Mouse (Mus musculus) MEL-GATA-1-ER (cell line): Measurements from ENCODE around the gene Vps13d.

Experiments
- DNase-seq: peaks from one replicate; pipeline ENCODE4 v3.0.0-alpha.2; 2012; ENCODE audit warnings: low read depth; ENCODE audit errors: extremely low read depth

Vps13d gene

DNA sequence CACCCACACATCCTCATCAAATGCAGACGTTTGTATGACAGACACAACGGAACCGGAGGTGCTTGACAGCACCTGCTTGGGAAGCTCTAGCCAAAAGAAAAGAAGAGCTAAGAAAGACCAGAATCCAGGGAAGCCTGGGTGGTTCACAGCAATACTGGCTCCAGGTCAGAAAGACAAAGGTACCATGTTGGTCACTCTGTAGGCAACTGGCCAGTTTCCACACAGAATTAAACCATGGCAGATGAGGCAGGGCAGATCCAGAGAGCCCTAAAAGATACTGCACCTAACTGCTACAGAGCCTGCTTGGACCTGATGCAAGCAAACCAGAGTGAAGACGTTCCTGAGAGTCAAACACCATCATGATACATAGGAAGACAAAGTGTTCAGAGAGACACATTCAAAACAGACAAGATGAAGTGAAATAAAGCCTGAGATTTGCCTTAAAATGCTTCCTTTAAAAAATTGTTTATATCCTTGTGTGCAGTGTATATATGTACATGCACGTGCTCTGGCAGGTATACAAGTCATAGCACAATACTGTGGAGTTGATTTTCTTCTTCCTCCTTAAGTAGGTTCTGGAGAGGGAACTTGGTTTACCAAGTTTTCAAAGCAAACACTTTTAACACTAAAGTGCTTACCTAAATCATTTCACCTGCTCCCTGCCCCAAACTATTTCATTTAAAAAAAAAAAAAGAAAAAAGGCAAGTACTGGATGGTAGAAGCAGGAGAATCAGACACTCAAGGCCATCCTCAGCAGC lies 44.3 kb downstream of the Vps13d start:
- DNase-seq = no peak

DNA sequence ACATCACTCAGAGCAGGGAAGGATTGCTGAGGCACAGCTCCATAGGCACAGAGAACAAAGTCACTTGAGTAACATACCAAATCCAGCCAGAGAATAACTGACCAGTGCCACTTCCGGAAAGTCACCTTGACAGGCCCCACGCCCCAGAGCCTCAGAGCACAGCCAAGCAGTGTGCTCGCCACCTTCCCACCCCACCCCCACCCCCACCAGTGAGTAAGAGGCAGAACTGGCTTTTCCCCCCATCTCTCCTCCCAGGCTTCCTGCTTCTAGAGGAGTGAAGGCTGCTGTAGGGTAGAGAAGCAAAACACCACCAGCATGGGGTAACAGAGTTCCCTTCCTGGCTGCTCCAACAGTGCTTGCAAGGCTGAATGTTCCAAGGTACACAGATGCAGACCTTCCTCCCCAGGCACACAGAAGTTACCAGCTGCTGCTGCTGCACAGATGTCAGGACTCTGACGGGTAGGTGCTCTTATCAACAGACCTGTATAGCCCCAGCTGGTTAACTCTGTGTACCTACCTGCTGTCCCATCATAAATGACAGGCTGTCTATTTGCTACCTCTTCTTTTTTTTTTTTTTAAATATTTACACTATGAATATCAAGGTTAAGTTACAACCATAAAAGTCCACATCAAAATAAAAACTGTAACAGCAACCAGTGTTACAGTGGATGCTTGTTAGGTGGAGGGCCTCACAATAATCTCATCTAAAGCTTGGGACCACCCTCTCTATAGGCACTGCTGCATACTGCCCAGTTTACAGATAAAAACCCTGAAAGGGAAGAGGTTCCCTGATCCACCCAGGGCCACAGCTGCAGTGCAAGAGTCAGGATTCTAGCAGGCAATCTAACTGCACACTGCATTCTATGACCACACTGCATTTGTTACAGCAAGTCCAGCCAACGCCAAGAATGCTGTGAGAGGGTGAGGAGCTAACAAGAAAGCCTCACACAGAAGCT lies 47.5 kb downstream of the Vps13d start:
- no peak for DNase-seq

DNA sequence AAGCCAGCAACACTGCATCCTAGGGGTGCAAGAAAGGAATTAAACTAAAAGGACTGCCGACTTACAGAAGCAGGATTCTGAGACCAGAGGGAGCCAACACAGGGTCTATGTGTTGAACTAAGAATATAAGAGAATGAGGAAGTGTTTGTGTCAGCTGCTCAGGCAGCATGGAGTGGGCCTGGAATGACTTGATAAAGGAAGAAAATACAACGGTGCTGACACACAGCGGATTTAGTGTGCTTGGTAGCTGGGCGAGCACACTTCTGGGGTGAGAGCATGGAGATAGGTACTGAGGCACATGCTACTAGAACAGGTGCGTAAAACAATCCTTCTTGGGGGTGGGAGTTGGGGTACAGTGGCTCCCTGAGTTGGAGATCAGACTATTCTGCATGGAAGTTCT lies 51.3 kb downstream of the Vps13d start:
- peak; percentile 87 for DNase-seq

DNA sequence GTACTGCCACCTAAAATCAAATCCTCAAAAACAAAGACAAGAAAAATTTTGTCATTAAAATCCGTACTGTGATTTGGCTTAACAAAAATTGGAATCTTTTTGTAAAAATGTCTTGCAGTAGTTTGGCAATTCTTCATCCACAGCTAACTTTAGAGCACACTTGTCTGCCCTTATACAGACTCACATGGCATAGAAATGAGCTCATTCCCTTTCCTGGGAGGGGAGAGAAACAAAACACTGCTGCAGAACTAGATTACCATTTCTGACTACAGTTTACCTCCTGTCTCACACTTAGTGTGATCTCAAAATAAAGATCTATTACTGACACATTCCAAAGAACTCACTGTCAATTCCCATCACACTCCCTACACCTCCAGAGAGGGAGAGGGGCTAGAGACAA lies 58.1 kb downstream of the Vps13d start:
- DNase-seq = no peak

DNA sequence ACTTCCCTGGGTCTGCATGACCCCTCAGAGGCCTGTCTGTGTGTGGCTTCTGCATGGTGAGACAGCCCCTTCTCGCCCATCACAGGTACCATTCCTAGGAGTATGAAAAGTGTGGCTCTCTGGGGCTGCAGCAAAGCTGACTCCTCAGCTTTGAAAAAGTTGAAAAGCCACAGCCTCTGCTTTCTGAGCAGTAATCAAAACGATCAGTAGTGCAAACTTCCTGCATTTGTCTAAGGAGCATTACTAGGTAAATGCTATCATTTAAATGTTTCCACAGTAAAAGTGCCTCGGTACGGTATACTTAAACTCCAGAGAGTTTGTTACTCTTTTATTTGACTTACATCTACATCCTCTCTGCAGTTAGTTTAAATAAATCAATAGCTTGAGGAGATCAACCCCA lies 59.3 kb downstream of the Vps13d start:
- DNase-seq = no peak

DNA sequence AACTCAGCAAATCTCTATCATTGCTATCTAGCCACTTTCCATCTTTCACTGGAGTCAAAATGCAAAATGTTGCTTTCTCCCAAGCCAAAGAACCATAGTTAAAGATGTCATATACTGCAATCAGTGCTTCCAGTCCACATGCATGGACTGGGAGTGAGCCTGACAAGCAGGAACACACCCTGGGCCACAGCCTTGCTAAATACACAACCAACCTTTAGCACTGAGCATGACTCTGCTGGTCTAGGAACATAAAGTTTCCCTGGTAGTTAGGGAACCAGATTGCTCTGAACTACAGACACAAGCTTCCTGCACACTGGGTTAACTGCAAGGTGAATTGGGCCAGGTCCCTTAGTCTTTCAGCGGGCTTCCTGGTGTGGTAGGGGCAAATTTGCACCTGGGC lies 64.0 kb downstream of the Vps13d start:
- DNase-seq = no peak

DNA sequence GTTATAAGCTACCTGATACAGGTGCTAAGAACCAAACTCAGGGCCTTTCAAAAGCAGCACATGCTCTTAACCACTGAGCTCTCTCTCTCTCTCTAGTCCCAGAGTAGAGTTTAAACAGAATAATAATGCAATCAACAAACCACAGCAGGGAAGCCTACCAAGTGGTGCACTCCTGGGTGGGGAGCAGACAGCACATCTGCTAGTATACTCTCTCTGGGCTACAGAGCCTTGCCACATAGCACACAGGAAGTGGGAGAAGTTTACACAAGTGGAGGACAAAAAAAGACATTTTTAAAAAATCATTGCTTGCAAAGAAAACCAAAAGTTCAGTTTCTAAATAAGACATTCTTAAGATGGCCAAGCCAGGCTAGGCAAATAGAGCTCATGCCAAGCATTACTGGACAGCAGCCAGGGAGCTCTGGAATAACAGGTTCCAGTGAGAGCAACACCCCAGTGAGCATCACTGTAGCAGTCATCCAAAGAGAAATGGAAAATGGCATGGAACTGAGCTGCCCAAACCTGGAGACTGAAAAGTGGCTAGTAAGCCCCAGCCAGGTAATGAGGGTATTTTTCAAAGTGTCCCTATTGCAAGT lies 64.8 kb downstream of the Vps13d start:
- no peak for DNase-seq

DNA sequence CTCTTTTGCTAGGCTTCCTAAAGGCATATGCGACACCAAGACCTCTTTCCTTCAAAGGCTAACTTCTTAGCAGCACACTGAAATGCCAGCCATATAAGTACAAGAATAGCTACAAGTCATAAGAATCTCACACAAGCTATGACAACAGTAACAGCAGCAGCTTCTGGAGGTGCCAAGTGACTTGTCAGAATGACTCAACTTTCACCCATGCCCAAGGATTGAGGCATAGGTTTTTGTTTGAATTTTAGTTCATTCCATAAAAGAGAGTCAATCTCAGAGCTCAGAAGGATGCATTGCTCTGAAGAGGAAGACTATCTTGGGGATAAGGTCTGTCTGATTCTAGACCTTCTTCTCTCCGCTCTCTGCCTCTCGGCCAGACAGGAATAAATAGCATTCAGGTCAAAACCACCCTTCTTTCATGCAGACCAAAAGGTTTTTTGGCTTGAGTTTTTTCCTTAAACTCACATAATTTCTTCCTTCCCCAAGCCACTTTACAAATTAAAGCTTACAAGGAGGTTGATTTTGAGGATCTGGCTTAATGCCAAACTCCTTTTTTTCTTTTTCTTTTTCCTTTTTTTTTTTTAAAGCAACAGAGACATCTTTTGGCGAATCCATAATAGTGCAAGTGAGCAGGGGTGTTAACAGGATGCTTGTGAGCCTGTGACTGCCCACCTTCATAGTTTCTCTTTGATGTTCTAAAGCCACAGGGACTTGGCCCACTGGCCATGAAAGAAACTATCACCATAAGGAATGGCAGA lies 69.2 kb downstream of the Vps13d start:
- DNase-seq = no peak

DNA sequence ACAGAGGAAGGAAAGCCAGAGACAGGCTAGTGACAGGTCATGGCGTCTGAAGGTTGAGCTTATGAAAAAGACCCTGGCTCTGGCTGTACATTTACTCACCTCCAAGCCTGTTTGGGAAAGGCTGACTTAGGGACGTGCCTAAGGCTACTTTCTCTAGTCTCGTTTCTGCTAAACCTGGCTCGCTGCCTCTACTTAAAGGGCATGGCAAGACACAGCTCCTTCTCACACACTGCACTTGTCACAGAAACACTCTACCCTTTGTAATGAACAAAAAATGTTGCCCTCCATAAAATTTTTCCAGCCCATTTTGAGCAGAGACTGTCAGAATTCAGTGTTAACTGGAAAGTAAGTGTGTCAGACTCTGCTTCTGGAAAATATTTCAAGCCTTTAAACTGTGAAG lies 70.4 kb downstream of the Vps13d start:
- no peak for DNase-seq

DNA sequence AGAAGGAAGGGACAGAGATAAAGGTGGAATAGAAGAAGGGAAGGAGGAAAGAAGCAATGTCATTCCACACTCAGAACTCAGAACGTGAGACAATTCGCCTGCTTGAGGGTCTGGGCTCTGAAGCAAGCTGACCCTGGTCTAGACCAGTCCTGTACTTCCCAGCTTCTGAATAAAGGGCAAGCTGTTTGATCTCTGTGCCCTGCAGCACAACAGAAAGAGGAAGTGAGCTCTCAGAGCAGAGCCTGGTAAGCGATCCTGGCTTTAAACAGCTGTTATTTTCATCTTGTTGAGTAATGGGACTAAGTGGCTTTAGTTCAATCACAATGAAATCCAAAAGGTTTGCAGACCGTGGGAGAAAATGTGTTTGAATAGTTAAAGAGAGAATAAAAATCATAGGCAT lies 83.2 kb downstream of the Vps13d start:
- peak; percentile 14 for DNase-seq

DNA sequence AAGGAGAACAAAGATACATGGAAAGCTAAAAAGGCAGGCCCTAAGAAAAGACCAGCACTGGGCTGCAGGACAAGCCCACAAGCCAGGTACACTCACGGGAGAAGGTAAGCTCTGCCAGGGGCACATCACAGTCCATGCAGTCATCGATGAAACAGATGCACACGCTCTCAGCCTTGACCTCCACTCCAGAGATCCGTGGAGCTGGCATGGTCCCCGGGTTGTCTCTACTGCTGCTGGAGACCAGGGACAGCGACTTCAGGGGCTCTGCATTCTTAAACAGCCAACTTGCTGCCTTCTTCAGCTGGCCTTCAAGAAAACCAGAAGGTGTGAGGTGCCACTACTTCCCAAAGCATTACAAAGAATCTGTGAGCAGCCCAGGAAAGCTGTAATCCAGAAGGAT lies 84.1 kb downstream of the Vps13d start:
- no peak for DNase-seq

DNA sequence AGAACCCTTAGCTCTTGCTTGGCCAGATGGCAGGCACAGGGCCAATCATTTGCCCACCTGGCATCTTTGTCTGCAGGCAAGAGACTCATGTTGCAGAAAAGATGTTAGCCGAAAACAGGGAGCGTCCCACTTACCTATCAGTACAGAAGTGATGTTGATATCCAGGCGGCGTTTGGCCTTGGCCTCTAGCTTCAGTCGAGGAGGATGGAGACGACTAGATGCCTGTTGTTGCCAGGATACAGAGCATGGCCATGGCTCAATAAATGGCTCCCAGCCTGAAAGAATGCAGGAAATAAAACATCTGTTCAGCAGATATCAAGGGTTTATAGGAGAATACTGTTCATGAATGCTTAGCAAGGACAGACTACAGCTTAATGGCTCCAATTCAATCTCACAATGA lies 88.0 kb downstream of the Vps13d start:
- DNase-seq = no peak

DNA sequence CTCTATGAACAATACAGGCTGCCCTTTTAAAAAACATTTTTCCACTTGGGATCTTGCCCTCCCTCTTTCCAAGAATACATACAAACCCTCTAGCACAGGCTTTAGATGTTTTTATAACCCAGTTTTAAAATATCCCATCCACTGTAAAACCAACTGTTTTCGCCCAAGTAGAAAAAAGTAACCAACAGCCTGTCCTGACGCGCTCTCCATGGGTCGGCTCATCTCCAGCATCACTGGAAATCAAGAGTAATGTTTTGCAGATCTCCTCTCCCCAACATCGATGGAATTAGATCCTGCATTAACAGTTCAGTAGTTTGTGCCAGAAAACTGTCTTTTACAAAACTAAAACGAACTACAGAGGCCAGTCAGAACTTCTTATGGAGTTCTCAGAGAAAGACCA lies 89.5 kb downstream of the Vps13d start:
- no peak for DNase-seq

DNA sequence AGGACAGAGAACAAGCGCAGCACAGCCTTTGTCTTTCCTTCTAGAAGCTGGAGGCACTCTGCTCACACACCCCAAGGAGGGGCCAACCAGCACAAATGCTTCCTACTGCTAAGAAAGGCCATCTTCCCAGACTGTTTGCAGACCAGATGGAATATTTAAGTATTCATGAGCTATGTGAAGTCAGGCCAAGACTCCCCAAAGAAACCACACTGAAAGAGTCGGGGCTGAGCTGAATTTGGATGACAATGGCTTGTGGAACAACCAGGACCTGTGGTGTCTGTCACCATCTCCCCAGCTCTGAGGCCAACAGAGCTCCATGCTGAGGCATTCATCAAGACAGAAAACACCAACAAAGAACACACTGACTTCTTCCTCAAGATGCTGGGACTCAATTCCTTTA lies 89.9 kb downstream of the Vps13d start:
- no peak for DNase-seq

DNA sequence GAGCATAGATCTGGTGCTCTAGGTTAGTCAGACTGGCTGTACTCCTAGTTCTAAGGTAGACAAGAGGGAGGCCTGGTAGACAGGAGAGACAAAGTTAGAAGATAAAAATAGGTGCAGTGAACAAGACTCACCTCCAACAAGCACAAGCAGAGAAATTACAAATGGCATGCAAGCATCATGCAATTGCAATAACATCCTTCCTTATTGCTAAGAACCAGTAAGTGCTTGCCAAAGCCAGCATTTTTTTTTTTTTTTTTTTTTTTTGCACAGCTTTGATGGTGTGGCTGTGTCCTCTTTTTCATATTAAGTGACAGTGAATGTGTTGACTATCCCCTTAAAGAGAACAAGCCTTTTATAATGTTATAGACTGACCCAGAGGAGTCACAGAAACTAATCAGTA lies 91.2 kb downstream of the Vps13d start:
- no peak for DNase-seq

DNA sequence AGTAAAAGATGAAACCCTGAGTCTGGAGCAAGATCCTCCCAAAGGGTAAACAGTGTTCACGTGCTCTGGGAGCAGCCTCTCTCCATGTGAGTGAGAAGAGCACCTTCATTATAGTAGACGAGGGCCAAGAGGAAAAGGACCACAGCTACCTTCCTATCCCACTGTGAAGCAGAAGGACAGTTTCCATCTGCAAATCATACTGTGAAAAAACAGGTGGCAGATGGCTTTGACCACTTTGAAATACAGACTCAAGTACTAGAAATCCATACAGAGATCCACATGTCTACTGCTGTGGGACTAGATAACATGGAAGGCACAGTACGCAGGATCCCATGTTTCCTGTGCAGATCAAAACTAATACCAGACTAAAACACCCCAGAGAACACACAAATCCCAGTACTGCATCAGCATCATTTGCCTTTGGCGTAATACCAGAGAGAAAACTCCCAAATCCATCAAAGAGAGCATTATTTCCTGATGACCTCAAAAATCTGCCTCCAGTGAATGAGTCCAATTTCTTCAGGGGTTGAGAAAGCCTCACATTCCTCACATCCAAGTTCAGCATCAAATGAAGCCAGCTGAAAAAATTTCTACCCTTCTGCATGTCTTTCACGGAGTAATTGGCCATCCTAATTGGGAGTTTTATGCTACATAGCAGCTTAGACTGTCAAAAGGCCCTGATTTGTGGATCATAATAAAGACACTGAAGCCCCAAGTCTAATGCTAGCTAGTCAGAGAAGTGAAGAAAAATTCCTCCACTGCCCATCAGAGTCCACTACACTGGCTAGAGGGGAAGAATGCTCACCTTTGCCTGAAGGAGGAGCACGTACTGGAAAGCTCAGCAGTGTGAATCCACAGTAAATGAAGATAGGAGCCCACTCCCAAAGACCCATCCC lies 92.7 kb downstream of the Vps13d start:
- DNase-seq = no peak

DNA sequence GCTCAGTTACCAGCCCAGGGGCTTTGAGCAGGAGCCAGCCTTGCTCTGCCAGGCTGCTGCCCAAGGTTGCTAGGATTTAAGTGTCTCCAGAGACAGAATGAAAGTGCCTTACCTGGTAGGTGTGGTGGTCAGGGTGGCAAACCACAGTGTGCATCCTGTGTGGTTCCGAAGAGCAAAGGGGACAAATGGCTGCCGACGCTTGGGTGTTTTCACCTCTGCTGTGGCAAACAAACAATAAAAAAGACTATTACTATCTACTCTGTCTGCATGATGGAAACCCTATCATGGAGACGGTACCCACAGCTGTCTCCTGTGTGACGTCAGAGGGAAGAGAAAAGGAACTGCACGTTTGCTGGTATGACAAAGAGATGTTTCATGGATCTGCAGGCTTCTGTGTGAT lies 95.0 kb downstream of the Vps13d start:
- no peak for DNase-seq

DNA sequence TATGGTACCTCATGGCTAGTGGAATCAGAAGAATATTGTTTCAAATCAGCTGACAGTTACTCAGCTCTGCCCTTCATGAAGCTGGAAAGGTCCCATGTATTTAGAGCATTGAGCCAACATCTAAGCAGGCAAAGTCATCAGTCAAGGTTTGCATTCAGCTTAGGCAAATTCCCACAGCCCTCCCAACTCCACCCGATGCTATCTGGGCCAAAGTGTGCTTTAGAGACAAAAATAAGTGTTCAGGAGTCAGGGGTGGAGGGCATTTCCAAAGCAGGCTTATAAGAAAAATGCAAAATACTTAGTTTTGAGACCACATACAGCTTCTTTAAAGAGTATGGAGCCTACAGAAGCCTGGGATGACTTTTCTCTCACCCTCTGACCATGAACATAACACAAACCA lies 95.5 kb downstream of the Vps13d start:
- no peak for DNase-seq

DNA sequence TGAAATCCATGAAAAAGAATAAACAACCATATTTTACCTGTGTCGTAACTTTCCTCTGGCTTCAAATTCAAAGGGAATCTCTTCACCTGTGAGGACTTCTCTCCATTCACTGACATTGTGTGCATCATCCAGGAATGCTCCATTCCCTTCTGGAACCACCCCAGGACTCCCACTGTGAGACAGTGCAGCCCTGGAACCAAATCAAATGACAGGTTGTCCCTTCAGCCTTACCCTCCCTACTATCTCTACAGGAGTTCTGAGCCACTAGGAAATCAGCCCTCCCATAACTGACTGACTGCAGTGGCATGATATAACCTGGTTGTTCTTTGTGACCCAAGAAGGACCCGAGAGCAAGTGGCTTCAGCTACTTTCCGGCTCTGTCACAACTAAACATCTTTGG lies 96.8 kb downstream of the Vps13d start:
- no peak for DNase-seq

DNA sequence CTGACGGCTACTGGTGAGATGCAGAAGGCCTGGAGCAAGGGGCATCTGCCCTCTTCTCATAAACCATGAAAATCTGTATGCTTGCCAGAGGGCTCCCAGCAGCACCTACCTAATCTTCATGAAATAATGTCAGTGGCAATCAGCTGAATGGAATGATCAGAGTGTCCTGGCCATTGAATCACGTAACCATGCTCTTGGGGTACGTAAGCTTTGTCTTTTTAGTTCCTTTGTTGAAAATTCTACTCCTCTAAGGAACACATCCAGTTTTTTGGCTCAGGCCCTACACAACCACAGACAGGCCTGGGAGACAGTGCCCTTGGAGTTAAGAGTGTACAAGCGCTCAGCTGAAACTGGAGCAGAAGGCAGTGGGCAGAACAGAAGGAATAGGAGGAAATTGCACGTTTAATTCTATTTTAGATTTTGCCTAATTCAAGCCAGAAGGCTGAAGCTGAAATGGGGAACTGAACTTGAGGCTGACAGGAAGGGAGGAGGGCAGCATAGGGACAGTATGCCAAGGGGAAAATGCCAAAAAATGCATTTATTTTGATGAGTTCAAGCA lies 98.2 kb downstream of the Vps13d start:
- DNase-seq = no peak
